Mouse (Mus musculus) layer of hippocampus, postnatal 36 days (tissue): ENCODE measurements at regions not wholly inside any gene's neighbourhood (a gene's known extent, or its start where the extent isn't known, plus 50 kb on each side); places are given as distances from the start of the nearest gene placed in this dataset.

Source experiments
- DNase-seq, 2 experiments: peaks; one replicate each; pipeline ENCODE4 v3.0.0; 2022

- DNase-seq, result no peak
Measured at GRCm38 (mm10) chr19:37492572-37492971, 57.6 kb upstream of the Exoc6 start.

- no peak for DNase-seq
Measured at GRCm38 (mm10) chr19:37493378-37493777, 56.8 kb upstream of the Exoc6 start.

- no peak for DNase-seq
Measured at GRCm38 (mm10) chr19:37493921-37494485, 56.2 kb upstream of the Exoc6 start.

- no peak for DNase-seq
Measured at GRCm38 (mm10) chr19:37494806-37495205, 55.4 kb upstream of the Exoc6 start.

- no peak for DNase-seq
Measured at GRCm38 (mm10) chr19:37495319-37496270, 54.6 kb upstream of the Exoc6 start.

GRCm38 (mm10) chr19:37496759-37497158 lies 53.5 kb upstream of the Exoc6 start:
- no peak for DNase-seq

- DNase-seq, result peak in 1 of 2 experiments; percentile 16
Measured at GRCm38 (mm10) chr19:37497161-37497560, 53.1 kb upstream of the Exoc6 start.

GRCm38 (mm10) chr19:37498438-37498837 lies 51.8 kb upstream of the Exoc6 start:
- DNase-seq, result no peak
